Mouse (Mus musculus) kidney, adult 10 weeks (tissue): ENCODE data around the gene Kirrel2. TPM values are rescaled to one million over a fixed set of nuclear protein-coding genes. Genes with fewer than 3 reads are reported as not detected.

ENCODE experiments used
- polyA plus RNA-seq: library from polyadenylated mRNA; stranded (reverse); fragments of 350-450 nt; fragmentation: Illumina TruSeq; extraction: RNeasy Lipid Tissue Mini Kit (QIAGEN cat#74804); gene quantifications from one replicate; pipeline ENCODE4 v1.2.3, GENCODE M21; 2014; ENCODE audit warnings: low read depth, low replicate concordance

Kirrel2 gene
- not detected for polyA plus RNA-seq

GRCm38 (mm10) chr7:30457629-30458330 lies at the start of gene Kirrel2, which contains the start of gene Nphs1:
Kirrel2 (minus strand) TSS chr7:30457690.
Nphs1 (plus strand) TSS chr7:30458315.

GRCm38 (mm10) chr7:30493401-30493931 lies 36.0 kb upstream of the Kirrel2 start, which contains the start of gene Prodh2:
Prodh2 (plus strand) TSS chr7:30493622.

GRCm38 (mm10) chr7:30444971-30445751 lies 12.3 kb downstream of the Kirrel2 start, which contains the start of gene Aplp1:
Aplp1 (minus strand) TSS chr7:30445535.

GRCm38 (mm10) chr7:30421175-30421889 lies 36.2 kb downstream of the Kirrel2 start, which contains the start of gene Nfkbid:
Nfkbid (plus strand) TSS chr7:30421732.

GRCm38 (mm10) chr7:30419561-30420499 lies 37.7 kb downstream of the Kirrel2 start, which contains the start of gene Hcst:
Hcst (minus strand) TSS chr7:30419854.

GRCm38 (mm10) chr7:30413596-30413995 lies 43.9 kb downstream of the Kirrel2 start, which contains the start of gene Tyrobp:
Tyrobp (plus strand) TSS chr7:30413760.

Other genes starting within 250 kb of the Kirrel2 start
- not detected for gene Polr2i, start 225.7 kb downstream of the Kirrel2 start, polyA plus RNA-seq
- gene Tbcb, start 225.4 kb downstream of the Kirrel2 start, polyA plus RNA-seq: 7.6 TPM
- not detected for gene Ovol3, start 222.0 kb downstream of the Kirrel2 start, polyA plus RNA-seq
- not detected for gene Thap8, start 177.6 kb downstream of the Kirrel2 start, polyA plus RNA-seq
- gene Wdr62, start 177.3 kb downstream of the Kirrel2 start, polyA plus RNA-seq: not detected
- 1.7 TPM for gene Clip3, start 166.0 kb downstream of the Kirrel2 start, polyA plus RNA-seq
- 4.7 TPM for gene Alkbh6, start 149.0 kb downstream of the Kirrel2 start, polyA plus RNA-seq
- 5.0 TPM for gene Syne4, start 142.9 kb downstream of the Kirrel2 start, polyA plus RNA-seq
- gene E130208F15Rik, start 135.9 kb downstream of the Kirrel2 start, polyA plus RNA-seq: 1.4 TPM
- 5.7 TPM for gene Sdhaf1, start 133.8 kb downstream of the Kirrel2 start, polyA plus RNA-seq
- gene Lrfn3, start 94.9 kb downstream of the Kirrel2 start, polyA plus RNA-seq: 0.69 TPM
- gene Tyrobp, start 43.9 kb downstream of the Kirrel2 start, polyA plus RNA-seq: 0.97 TPM
- not detected for gene Hcst, start 37.8 kb downstream of the Kirrel2 start, polyA plus RNA-seq
- gene Nfkbid, start 36.0 kb downstream of the Kirrel2 start, polyA plus RNA-seq: not detected
- 1.6 TPM for gene Aplp1, start 12.2 kb downstream of the Kirrel2 start, polyA plus RNA-seq
- gene Nphs1, start 625 bp upstream of the Kirrel2 start, polyA plus RNA-seq: 3.5 TPM
- 2.5 TPM for gene Prodh2, start 35.9 kb upstream of the Kirrel2 start, polyA plus RNA-seq
- 0.12 TPM for gene Arhgap33, start 77.4 kb upstream of the Kirrel2 start, polyA plus RNA-seq
- 6.5 TPM for gene Hspb6, start 94.5 kb upstream of the Kirrel2 start, polyA plus RNA-seq
- 0.81 TPM for gene Proser3, start 94.6 kb upstream of the Kirrel2 start, polyA plus RNA-seq
- not detected for gene Lin37, start 102.1 kb upstream of the Kirrel2 start, polyA plus RNA-seq
- 15.9 TPM for gene U2af1l4, start 105.6 kb upstream of the Kirrel2 start, polyA plus RNA-seq
- gene Gm49396, start 105.7 kb upstream of the Kirrel2 start, polyA plus RNA-seq: 2.1 TPM
- gene Psenen, start 105.9 kb upstream of the Kirrel2 start, polyA plus RNA-seq: 24.8 TPM
- gene Igflr1, start 107.7 kb upstream of the Kirrel2 start, polyA plus RNA-seq: not detected
- gene Kmt2b, start 131.0 kb upstream of the Kirrel2 start, polyA plus RNA-seq: 2.1 TPM
- not detected for gene Zbtb32, start 141.2 kb upstream of the Kirrel2 start, polyA plus RNA-seq
- gene Upk1a, start 155.2 kb upstream of the Kirrel2 start, polyA plus RNA-seq: not detected
- gene Cox6b1, start 168.5 kb upstream of the Kirrel2 start, polyA plus RNA-seq: 1,773 TPM
- gene Etv2, start 178.2 kb upstream of the Kirrel2 start, polyA plus RNA-seq: not detected
- gene Rbm42, start 192.6 kb upstream of the Kirrel2 start, polyA plus RNA-seq: 0.40 TPM
- gene Haus5, start 207.3 kb upstream of the Kirrel2 start, polyA plus RNA-seq: 1.5 TPM
- not detected for gene Pmis2, start 213.9 kb upstream of the Kirrel2 start, polyA plus RNA-seq
- not detected for gene 2200002J24Rik, start 241.2 kb upstream of the Kirrel2 start, polyA plus RNA-seq